Mouse (Mus musculus) liver, postnatal 0 days (tissue): ENCODE data around the gene Mob3c. TPM values are rescaled to one million over a fixed set of nuclear protein-coding genes. Genes with fewer than 3 reads are reported as not detected.

Experiments
- ATAC-seq: fragments of 200-750 bp; cut with Nextera tagmentation; 2 replicates; pipeline ENCODE4 v1.8.0; 2017; ENCODE audit warnings: mild to moderate bottlenecking, moderate library complexity
- DNase-seq: peaks from one replicate; pipeline ENCODE4 v3.0.0-alpha.2; 2016
- H3K27ac ChIP-seq: fragments of 300-500 bp; sonication (generic); 2 replicates; pipeline ENCODE4 v1.5.1; 2014; ENCODE audit warnings: antibody characterized with exemption, moderate library complexity, mild to moderate bottlenecking, low read depth
- H3K27me3 ChIP-seq: fragments of 300-500 bp; sonication (generic); 2 replicates; pipeline ENCODE4 v1.6.1; 2014; ENCODE audit warnings: low read length, control low read depth, mixed read lengths; ENCODE audit not compliant: insufficient read depth
- H3K36me3 ChIP-seq: fragments of 300-500 bp; sonication (generic); replicated peaks from 2 replicates; pipeline ENCODE4 v1.6.1; 2014; ENCODE audit warnings: mild to moderate bottlenecking, control low read depth, low read length, moderate library complexity, mixed read lengths; ENCODE audit not compliant: insufficient read depth
- H3K4me1 ChIP-seq: fragments of 300-500 bp; sonication (generic); 2 replicates; pipeline ENCODE4 v1.6.1; 2014; ENCODE audit warnings: antibody characterized with exemption, mild to moderate bottlenecking, control low read depth; ENCODE audit not compliant: insufficient read depth
- H3K4me2 ChIP-seq: fragments of 300-500 bp; sonication (generic); 2 replicates; pipeline ENCODE4 v1.6.1; 2014; ENCODE audit warnings: low read depth, mild to moderate bottlenecking, low read length, moderate library complexity, mixed read lengths
- H3K4me3 ChIP-seq: fragments of 300-500 bp; sonication (generic); 2 replicates; pipeline ENCODE4 v1.5.1; 2014; ENCODE audit warnings: low read depth, low read length
- H3K9ac ChIP-seq: fragments of 300-500 bp; sonication (generic); replicated peaks from 2 replicates; pipeline ENCODE4 v1.6.1; 2014; ENCODE audit warnings: mild to moderate bottlenecking, moderate library complexity
- H3K9me3 ChIP-seq: fragments of 300-500 bp; sonication (generic); 2 replicates; pipeline ENCODE4 v1.6.1; 2016; ENCODE audit warnings: mild to moderate bottlenecking, control low read depth, low read length, mixed read lengths
- CTCF ChIP-seq: sonication (generic); IDR thresholded peaks from 2 replicates; pipeline ENCODE4 v1.5.1; 2016; ENCODE audit warnings: antibody characterized with exemption, low read depth
- EP300 ChIP-seq: IDR thresholded peaks from 2 replicates; pipeline ENCODE4 v1.6.1; 2016; ENCODE audit warnings: antibody characterized with exemption, low read depth, mild to moderate bottlenecking
- WGBS: fragments of 180-500 bp; shearing (Covaris S2); extraction: QIAGEN DNeasy Blood & Tissue Kit; methylation state at CpG from one replicate; pipeline ENCODE4 v1.1.7; 2014; ENCODE audit not compliant: insufficient replicate concordance; 5-methylcytosine and 5-hydroxymethylcytosine counted together
- polyA plus RNA-seq: library from polyadenylated mRNA; unstranded; fragments of >200 nt; fragmentation: Nextera tagmentation; extraction: Ambion mirVana; gene quantifications from 2 replicates; pipeline ENCODE4 v1.2.1, GENCODE M21; 2015

Mob3c gene
- polyA plus RNA-seq, 1 experiment from 2014 or later, result 10.0 TPM

GRCm38 (mm10) chr4:115820199-115820598 is 7.7 kb upstream of the Mob3c start:
- no peak overlapping the region for H3K4me3 ChIP-seq
- no peak for DNase-seq
- H3K9ac ChIP-seq, result no peak overlapping the region
- no peak for ATAC-seq
- H3K4me1 ChIP-seq, result peaks cover 26% of the 10 kb centered on the region
- no peaks in the 10 kb centered on the region for H3K9me3 ChIP-seq
- no peaks in the 10 kb centered on the region; the same call in 1 of the 2 replicates for H3K36me3 ChIP-seq
- 62% methylated on average over 3 of the region's 3 CpGs for WGBS
- H3K27me3 ChIP-seq, result no peaks in the 10 kb centered on the region
- TF ChIP-seq EP300 (no peak), CTCF (no peak)
- no peak overlapping the region for H3K4me2 ChIP-seq
- H3K27ac ChIP-seq, result no peak overlapping the region

GRCm38 (mm10) chr4:115820944-115821343 is 6.9 kb upstream of the Mob3c start:
- H3K9ac ChIP-seq, result no peak overlapping the region
- no peak overlapping the region for H3K4me2 ChIP-seq
- H3K27me3 ChIP-seq, result no peaks in the 10 kb centered on the region
- H3K4me1 ChIP-seq, result peaks cover 32% of the 10 kb centered on the region
- no peak for TF ChIP-seq CTCF
- TF ChIP-seq EP300, result no peak
- 83% methylated on average over 3 of the region's 3 CpGs for WGBS
- no peak overlapping the region for H3K27ac ChIP-seq
- H3K4me3 ChIP-seq, result no peak overlapping the region
- H3K36me3 ChIP-seq, result no peaks in the 10 kb centered on the region
- H3K9me3 ChIP-seq, result no peaks in the 10 kb centered on the region
- DNase-seq (no peak), ATAC-seq (no peak)

- DNase-seq (no peak), ATAC-seq (no peak)
- no peaks in the 10 kb centered on the region for H3K9me3 ChIP-seq
- no peak overlapping the region for H3K27ac ChIP-seq
- H3K9ac ChIP-seq, result no peak overlapping the region
- TF ChIP-seq CTCF (no peak), EP300 (no peak)
- H3K27me3 ChIP-seq, result no peaks in the 10 kb centered on the region
- no peak overlapping the region for H3K4me2 ChIP-seq
- no peak overlapping the region for H3K4me3 ChIP-seq
- H3K36me3 ChIP-seq, result no peaks in the 10 kb centered on the region
- H3K4me1 ChIP-seq, result peaks cover 32% of the 10 kb centered on the region
Observed at GRCm38 (mm10) chr4:115821431-115821830, 6.5 kb upstream of the Mob3c start.

GRCm38 (mm10) chr4:115821928-115822327 is 6.0 kb upstream of the Mob3c start:
- Histone ChIP-seq H3K9ac (no peak overlapping the region), H3K36me3 (no peaks in the 10 kb centered on the region), H3K4me1 (peaks cover 33% of the 10 kb centered on the region), H3K4me2 (no peak overlapping the region), H3K27me3 (no peaks in the 10 kb centered on the region), H3K9me3 (no peaks in the 10 kb centered on the region), H3K4me3 (no peak overlapping the region), H3K27ac (no peak overlapping the region)
- ATAC-seq (peak; percentile 32), DNase-seq (no peak)
- 47% methylated on average over 3 of the region's 3 CpGs for WGBS
- TF ChIP-seq EP300 (no peak), CTCF (no peak)

- H3K4me1 ChIP-seq, result peaks cover 49% of the 10 kb centered on the region
- H3K27ac ChIP-seq, result peak overlapping the region; percentile 4; the same call in 1 of the 2 replicates
- H3K4me2 ChIP-seq, result peak overlapping the region; percentile 49
- no peaks in the 10 kb centered on the region for H3K27me3 ChIP-seq
- ATAC-seq, result peak; percentile 10; the same call in 1 of the 2 replicates
- WGBS, result 38% methylated on average over 2 of the region's 2 CpGs
- H3K9me3 ChIP-seq, result no peaks in the 10 kb centered on the region
- H3K36me3 ChIP-seq, result no peaks in the 10 kb centered on the region
- H3K4me3 ChIP-seq, result no peak overlapping the region
- H3K9ac ChIP-seq, result 0 out of 2 replicates have a peak overlapping the region, but pooled peaks have one; percentile 18
- DNase-seq, result no peak
- peak; percentile 72 for TF ChIP-seq EP300
- no peak for TF ChIP-seq CTCF
Observed at GRCm38 (mm10) chr4:115824178-115824577, 3.7 kb upstream of the Mob3c start.

GRCm38 (mm10) chr4:115825271-115825670 is 2.6 kb upstream of the Mob3c start:
- Histone ChIP-seq H3K4me1 (peaks cover 59% of the 10 kb centered on the region), H3K27ac (no peak overlapping the region), H3K4me3 (no peak overlapping the region), H3K4me2 (no peak overlapping the region), H3K36me3 (no peaks in the 10 kb centered on the region), H3K9me3 (no peaks in the 10 kb centered on the region), H3K9ac (no peak overlapping the region), H3K27me3 (no peaks in the 10 kb centered on the region)
- TF ChIP-seq CTCF, result no peak
- DNase-seq, result no peak
- WGBS, result 44% methylated on average over 2 of the region's 2 CpGs
- no peak for ATAC-seq

- DNase-seq (no peak), ATAC-seq (no peak)
- 0 out of 2 replicates have a peak overlapping the region, but pooled peaks have one; percentile 94 for H3K9ac ChIP-seq
- H3K27me3 ChIP-seq, result no peaks in the 10 kb centered on the region
- TF ChIP-seq EP300, result no peak
- TF ChIP-seq CTCF, result no peak
- peak overlapping the region; percentile 82 for H3K4me2 ChIP-seq
- 70% methylated on average over 3 of the region's 3 CpGs for WGBS
- peak overlapping the region; percentile 98; the same call in 1 of the 2 replicates for H3K27ac ChIP-seq
- H3K4me1 ChIP-seq, result peaks cover 70% of the 10 kb centered on the region
- peak overlapping the region; percentile 96 for H3K4me3 ChIP-seq
- no peaks in the 10 kb centered on the region for H3K9me3 ChIP-seq
- peaks cover 11% of the 10 kb centered on the region for H3K36me3 ChIP-seq
Observed at GRCm38 (mm10) chr4:115827066-115827465, 826 bp upstream of the Mob3c start.
